Mouse (Mus musculus): Measurements from ENCODE around the gene Ppp1r7. TPM values are rescaled to one million over a fixed set of nuclear protein-coding genes. Genes with fewer than 3 reads are reported as not detected.
A peak's percentile ranks its signal among the peaks of the same experiment; 100 is the strongest.

Gene Ppp1r7
- polyA plus RNA-seq, 1 experiment from 2014 or later: 54.5 TPM

GRCm38 (mm10) chr1:93347176-93347575 is 4.5 kb downstream of the Ppp1r7 start:
- no peak overlapping the region for H3K4me2 ChIP-seq (replicated peaks; ENCODE audit: low read depth, low read length)
- H3K4me3 ChIP-seq (ENCODE audit: low read length): no peak overlapping the region
- no peak for ATAC-seq (ENCODE audit: low FRiP score, low TSS enrichment)
- WGBS: 92% methylated on average over 5 of the region's 5 CpGs
- H3K4me1 ChIP-seq (ENCODE audit: insufficient read depth, low read length): peaks cover 7% of the 10 kb centered on the region
- H3K9ac ChIP-seq (replicated peaks; ENCODE audit: low read length): no peak overlapping the region
- no peaks in the 10 kb centered on the region for H3K9me3 ChIP-seq (ENCODE audit: low read length)
- H3K36me3 ChIP-seq (ENCODE audit: insufficient read depth, low read length): peaks cover 28% of the 10 kb centered on the region
- no peaks in the 10 kb centered on the region for H3K27me3 ChIP-seq (ENCODE audit: insufficient read depth, low read length)
- no peak overlapping the region for H3K27ac ChIP-seq (ENCODE audit: low read length)

- ATAC-seq (ENCODE audit: low FRiP score, low TSS enrichment): no peak
- H3K27me3 ChIP-seq (ENCODE audit: insufficient read depth, low read length): no peaks in the 10 kb centered on the region
- H3K9ac ChIP-seq (replicated peaks; ENCODE audit: low read length): no peak overlapping the region
- peaks cover 1% of the 10 kb centered on the region; the same call in 1 of the 2 replicates for H3K4me1 ChIP-seq (ENCODE audit: insufficient read depth, low read length)
- H3K4me3 ChIP-seq (ENCODE audit: low read length): no peak overlapping the region
- WGBS: 40% methylated on average over 4 of the region's 4 CpGs
- H3K27ac ChIP-seq (ENCODE audit: low read length): no peak overlapping the region
- no peak overlapping the region for H3K4me2 ChIP-seq (replicated peaks; ENCODE audit: low read depth, low read length)
- no peaks in the 10 kb centered on the region for H3K9me3 ChIP-seq (ENCODE audit: low read length)
- H3K36me3 ChIP-seq (ENCODE audit: insufficient read depth, low read length): peaks cover 49% of the 10 kb centered on the region
Observed at GRCm38 (mm10) chr1:93349701-93350100, 7.0 kb downstream of the Ppp1r7 start.

- WGBS: 94% methylated on average over 2 of the region's 2 CpGs
Observed at GRCm38 (mm10) chr1:93352724-93353123, 10.1 kb downstream of the Ppp1r7 start.

GRCm38 (mm10) chr1:93362661-93363060 is 20.0 kb downstream of the Ppp1r7 start:
- Histone ChIP-seq H3K4me3 (ENCODE audit: low read length) (no peak overlapping the region), H3K4me1 (ENCODE audit: insufficient read depth, low read length) (no peaks in the 10 kb centered on the region), H3K27ac (ENCODE audit: low read length) (no peak overlapping the region), H3K36me3 (ENCODE audit: insufficient read depth, low read length) (peaks cover 55% of the 10 kb centered on the region), H3K9me3 (ENCODE audit: low read length) (no peaks in the 10 kb centered on the region), H3K9ac (replicated peaks; ENCODE audit: low read length) (no peak overlapping the region), H3K27me3 (ENCODE audit: insufficient read depth, low read length) (no peaks in the 10 kb centered on the region), H3K4me2 (replicated peaks; ENCODE audit: low read depth, low read length) (no peak overlapping the region)
- 89% methylated on average over 4 of the region's 4 CpGs for WGBS
- ATAC-seq (ENCODE audit: low FRiP score, low TSS enrichment): no peak

More at GRCm38 (mm10) chr1:93352724-93353123, 10.1 kb downstream of the Ppp1r7 start:
- no peak overlapping the region for H3K4me2 ChIP-seq (replicated peaks; ENCODE audit: low read depth, low read length)
- no peak overlapping the region for H3K9ac ChIP-seq (replicated peaks; ENCODE audit: low read length)
- no peaks in the 10 kb centered on the region for H3K27me3 ChIP-seq (ENCODE audit: insufficient read depth, low read length)
- H3K27ac ChIP-seq (ENCODE audit: low read length): no peak overlapping the region
- H3K9me3 ChIP-seq (ENCODE audit: low read length): no peaks in the 10 kb centered on the region
- no peaks in the 10 kb centered on the region for H3K4me1 ChIP-seq (ENCODE audit: insufficient read depth, low read length)
- peaks cover 66% of the 10 kb centered on the region for H3K36me3 ChIP-seq (ENCODE audit: insufficient read depth, low read length)
- H3K4me3 ChIP-seq (ENCODE audit: low read length): no peak overlapping the region
- no peak for ATAC-seq (ENCODE audit: low FRiP score, low TSS enrichment)

- H3K27me3 ChIP-seq (ENCODE audit: insufficient read depth, low read length): no peaks in the 10 kb centered on the region
- no peaks in the 10 kb centered on the region for H3K4me1 ChIP-seq (ENCODE audit: insufficient read depth, low read length)
- 92% methylated on average over 6 of the region's 6 CpGs for WGBS
- no peak overlapping the region for H3K4me2 ChIP-seq (replicated peaks; ENCODE audit: low read depth, low read length)
- no peak overlapping the region for H3K27ac ChIP-seq (ENCODE audit: low read length)
- H3K36me3 ChIP-seq (ENCODE audit: insufficient read depth, low read length): peaks cover 41% of the 10 kb centered on the region
- no peak overlapping the region for H3K9ac ChIP-seq (replicated peaks; ENCODE audit: low read length)
- no peak for ATAC-seq (ENCODE audit: low FRiP score, low TSS enrichment)
- no peak overlapping the region for H3K4me3 ChIP-seq (ENCODE audit: low read length)
- no peaks in the 10 kb centered on the region for H3K9me3 ChIP-seq (ENCODE audit: low read length)
Observed at GRCm38 (mm10) chr1:93365641-93366040, 23.0 kb downstream of the Ppp1r7 start.

- Histone ChIP-seq H3K4me3 (ENCODE audit: low read length) (no peak within 1 kb of the TSS), H3K36me3 (ENCODE audit: insufficient read depth, low read length) (no peaks in the 10 kb centered on the region), H3K9me3 (ENCODE audit: low read length) (no peaks in the 10 kb centered on the region), H3K27me3 (ENCODE audit: insufficient read depth, low read length) (no peaks in the 10 kb centered on the region), H3K4me2 (replicated peaks; ENCODE audit: low read depth, low read length) (no peak within 1 kb of the TSS), H3K4me1 (ENCODE audit: insufficient read depth, low read length) (no peaks in the 10 kb centered on the region), H3K9ac (replicated peaks; ENCODE audit: low read length) (no peak within 1 kb of the TSS), H3K27ac (ENCODE audit: low read length) (no peak within 1 kb of the TSS)
- ATAC-seq (ENCODE audit: low FRiP score, low TSS enrichment): 0 out of 2 replicates have a peak, but pooled peaks have one; percentile 19
- WGBS: 77% methylated on average over 4 of the region's 4 CpGs
Observed at GRCm38 (mm10) chr1:93373665-93374064, 31.0 kb downstream of the Ppp1r7 start, which contains the start of gene Ano7. Gene Ano7, plus strand, starts transcription at chr1:93373930.

GRCm38 (mm10) chr1:93377307-93377706 is 34.7 kb downstream of the Ppp1r7 start:
- H3K4me3 ChIP-seq (ENCODE audit: low read length): no peak overlapping the region
- H3K9ac ChIP-seq (replicated peaks; ENCODE audit: low read length): no peak overlapping the region
- H3K27ac ChIP-seq (ENCODE audit: low read length): no peak overlapping the region
- H3K36me3 ChIP-seq (ENCODE audit: insufficient read depth, low read length): no peaks in the 10 kb centered on the region
- no peaks in the 10 kb centered on the region for H3K27me3 ChIP-seq (ENCODE audit: insufficient read depth, low read length)
- H3K9me3 ChIP-seq (ENCODE audit: low read length): no peaks in the 10 kb centered on the region
- no peak for ATAC-seq (ENCODE audit: low FRiP score, low TSS enrichment)
- no peaks in the 10 kb centered on the region for H3K4me1 ChIP-seq (ENCODE audit: insufficient read depth, low read length)
- 59% methylated on average over 5 of the region's 5 CpGs for WGBS
- H3K4me2 ChIP-seq (replicated peaks; ENCODE audit: low read depth, low read length): no peak overlapping the region

GRCm38 (mm10) chr1:93379117-93379516 is 36.5 kb downstream of the Ppp1r7 start:
- WGBS: 83% methylated on average over 5 of the region's 5 CpGs
- no peak overlapping the region for H3K27ac ChIP-seq (ENCODE audit: low read length)
- no peaks in the 10 kb centered on the region for H3K36me3 ChIP-seq (ENCODE audit: insufficient read depth, low read length)

GRCm38 (mm10) chr1:93387198-93387597 is 44.5 kb downstream of the Ppp1r7 start:
- H3K36me3 ChIP-seq (ENCODE audit: insufficient read depth, low read length): no peaks in the 10 kb centered on the region
- WGBS: 45% methylated on average over 2 of the region's 2 CpGs

More at GRCm38 (mm10) chr1:93379117-93379516, 36.5 kb downstream of the Ppp1r7 start:
- no peak for ATAC-seq (ENCODE audit: low FRiP score, low TSS enrichment)
- Histone ChIP-seq H3K4me3 (ENCODE audit: low read length) (no peak overlapping the region), H3K9ac (replicated peaks; ENCODE audit: low read length) (no peak overlapping the region), H3K9me3 (ENCODE audit: low read length) (no peaks in the 10 kb centered on the region), H3K27me3 (ENCODE audit: insufficient read depth, low read length) (no peaks in the 10 kb centered on the region), H3K4me1 (ENCODE audit: insufficient read depth, low read length) (no peaks in the 10 kb centered on the region), H3K4me2 (replicated peaks; ENCODE audit: low read depth, low read length) (no peak overlapping the region)

GRCm38 (mm10) chr1:93388906-93389305 is 46.3 kb downstream of the Ppp1r7 start:
- H3K9ac ChIP-seq (replicated peaks; ENCODE audit: low read length): no peak overlapping the region
- WGBS: 69% methylated on average over 2 of the region's 2 CpGs
- ATAC-seq (ENCODE audit: low FRiP score, low TSS enrichment): no peak

More at GRCm38 (mm10) chr1:93387198-93387597, 44.5 kb downstream of the Ppp1r7 start:
- Histone ChIP-seq H3K4me1 (ENCODE audit: insufficient read depth, low read length) (no peaks in the 10 kb centered on the region), H3K4me3 (ENCODE audit: low read length) (no peak overlapping the region), H3K9me3 (ENCODE audit: low read length) (no peaks in the 10 kb centered on the region), H3K27me3 (ENCODE audit: insufficient read depth, low read length) (no peaks in the 10 kb centered on the region), H3K4me2 (replicated peaks; ENCODE audit: low read depth, low read length) (no peak overlapping the region), H3K27ac (ENCODE audit: low read length) (no peak overlapping the region), H3K9ac (replicated peaks; ENCODE audit: low read length) (no peak overlapping the region)
- no peak for ATAC-seq (ENCODE audit: low FRiP score, low TSS enrichment)

More at GRCm38 (mm10) chr1:93388906-93389305, 46.3 kb downstream of the Ppp1r7 start:
- Histone ChIP-seq H3K27ac (ENCODE audit: low read length) (no peak overlapping the region), H3K9me3 (ENCODE audit: low read length) (no peaks in the 10 kb centered on the region), H3K4me2 (replicated peaks; ENCODE audit: low read depth, low read length) (no peak overlapping the region), H3K36me3 (ENCODE audit: insufficient read depth, low read length) (no peaks in the 10 kb centered on the region), H3K4me1 (ENCODE audit: insufficient read depth, low read length) (no peaks in the 10 kb centered on the region), H3K27me3 (ENCODE audit: insufficient read depth, low read length) (no peaks in the 10 kb centered on the region), H3K4me3 (ENCODE audit: low read length) (no peak overlapping the region)
